16 mouse cellular contexts compared by ENCODE assay signal in the genomic region with DNA sequence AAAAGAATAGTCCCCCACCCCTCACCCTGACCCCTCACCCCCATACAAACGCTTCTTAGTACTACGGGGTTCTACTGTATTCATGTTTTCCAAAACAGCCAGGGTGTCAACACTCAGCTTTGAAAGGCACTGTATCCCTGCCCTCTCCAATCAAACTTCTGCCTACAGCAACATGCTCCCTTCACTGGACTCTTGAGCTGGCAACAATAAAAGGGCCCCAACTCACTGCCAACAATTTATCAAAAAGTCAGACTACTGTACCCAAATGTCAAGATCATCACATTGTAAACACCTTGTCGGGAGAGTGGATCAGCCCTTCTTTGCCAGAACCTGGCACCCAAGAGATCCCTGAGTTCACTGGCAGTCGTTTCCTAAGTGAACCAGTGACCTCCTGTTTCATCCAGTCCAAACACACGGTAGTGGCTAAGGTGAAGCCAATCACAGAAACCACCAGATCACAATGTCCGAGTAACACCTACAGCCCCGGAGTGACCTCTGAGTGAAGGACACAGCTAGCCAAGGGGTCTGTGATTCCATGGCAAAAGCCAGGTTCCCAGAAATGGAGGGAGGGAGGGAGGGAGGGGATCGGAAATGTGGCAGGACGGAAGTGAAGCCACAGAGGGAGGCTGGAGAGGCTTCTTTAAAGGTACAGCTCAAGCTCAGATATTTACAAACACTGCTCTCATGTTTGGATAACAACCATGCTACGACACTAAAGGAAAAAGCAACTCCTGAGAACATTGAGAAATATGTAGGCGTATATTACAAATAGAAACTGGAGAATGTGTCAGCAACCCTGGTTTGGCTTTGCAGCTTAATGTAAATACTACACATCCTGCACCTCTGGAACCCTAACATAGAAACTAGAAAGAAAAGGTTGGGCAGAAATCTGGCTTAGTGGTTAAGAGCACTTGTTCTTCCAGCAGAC. TPM values are rescaled to one million over a fixed set of nuclear protein-coding genes. Genes with fewer than 3 reads are reported as not detected.
DNase-seq lines count a peak whose midpoint lies in the region; ATAC-seq and TF ChIP-seq lines count a peak whose summit lies in the region.
"Had no signal": no experiment of that assay in that cellular context is flagged by ENCODE, and none has a peak within 500 bp of the region (broad histone marks: within the 10 kb centered on the region; RNA-seq: fewer than 3 reads in every experiment).

No protein-coding gene starts in this region.

- H3K27ac ChIP-seq in intestine, embryonic 15.5 days: no peak overlapping the region
- no peak overlapping the region for H3K27ac ChIP-seq in intestine, embryonic 16.5 days (ENCODE audit: low read length)
- H3K27ac ChIP-seq in lung, embryonic 15.5 days: peak overlapping the region; percentile 46
- H3K27ac ChIP-seq in stomach, postnatal 0 days (replicated peaks): peak overlapping the region; percentile 45
- H3K27ac ChIP-seq: limb, embryonic 15.5 days; midbrain, embryonic 13.5 days had no signal

- TF ChIP-seq POLR2A in lung, adult 2 months (IDR thresholded peaks at IDR 0.05; ENCODE audit: borderline replicate concordance, extremely low read depth, low read depth, low read length): no peak

- 56% methylated on average over 11 of the region's 11 CpGs for WGBS in intestine, embryonic 15.5 days
- WGBS in intestine, embryonic 16.5 days: 62% methylated on average over 11 of the region's 11 CpGs
- 38% methylated on average over 11 of the region's 11 CpGs for WGBS in lung, embryonic 15.5 days
- WGBS in lung, adult 2 months: 21% methylated on average over 11 of the region's 11 CpGs
- 50% methylated on average over 11 of the region's 11 CpGs for WGBS in stomach, postnatal 0 days

- DNase-seq in adrenal gland, adult 2 months: peak; percentile 31
- no peak for DNase-seq in adrenal gland, adult 8-10 months
- no peak for DNase-seq in lung, adult 2 months
- DNase-seq in stomach, postnatal 0 days (ENCODE audit: low spot score): no peak
- DNase-seq in spleen, postnatal 10 days (ENCODE audit: low spot score in 2 of 2): no peak
- DNase-seq: cerebellum, postnatal 36 days; gastrocnemius, postnatal 14 days; heart, postnatal 36 days; right cerebral cortex, postnatal 4 days had no signal

- H3K9ac ChIP-seq in intestine, embryonic 15.5 days: no peak overlapping the region
- H3K9ac ChIP-seq in intestine, embryonic 16.5 days (ENCODE audit: low read depth, low read length): no peak overlapping the region
- no peak overlapping the region for H3K9ac ChIP-seq in lung, embryonic 15.5 days
- no peak overlapping the region for H3K9ac ChIP-seq in stomach, postnatal 0 days (ENCODE audit: low read length)
- H3K9ac ChIP-seq: limb, embryonic 15.5 days; midbrain, embryonic 13.5 days had no signal

- no peaks in the 10 kb centered on the region for H3K9me3 ChIP-seq in intestine, embryonic 15.5 days
- no peaks in the 10 kb centered on the region for H3K9me3 ChIP-seq in intestine, embryonic 16.5 days (ENCODE audit: control insufficient read depth, low read length)
- H3K9me3 ChIP-seq in lung, embryonic 15.5 days: no peaks in the 10 kb centered on the region
- H3K9me3 ChIP-seq in stomach, postnatal 0 days (ENCODE audit: control insufficient read depth, low read length): no peaks in the 10 kb centered on the region
- H3K9me3 ChIP-seq: limb, embryonic 15.5 days; midbrain, embryonic 13.5 days had no signal

- H3K36me3 ChIP-seq in intestine, embryonic 15.5 days: 0 out of 2 replicates have a peak, but pooled peaks cover 2% of the 10 kb centered on the region
- peaks cover 3% of the 10 kb centered on the region for H3K36me3 ChIP-seq in intestine, embryonic 16.5 days (ENCODE audit: control insufficient read depth, insufficient read depth, low read length)
- no peaks in the 10 kb centered on the region for H3K36me3 ChIP-seq in lung, embryonic 15.5 days
- H3K36me3 ChIP-seq in stomach, postnatal 0 days (ENCODE audit: control insufficient read depth, insufficient read depth, low read length): no peaks in the 10 kb centered on the region; the same call in 1 of the 2 replicates
- H3K36me3 ChIP-seq: midbrain, embryonic 13.5 days had no signal

- H3K4me3 ChIP-seq in intestine, embryonic 15.5 days (replicated peaks): no peak overlapping the region
- no peak overlapping the region for H3K4me3 ChIP-seq in intestine, embryonic 16.5 days (ENCODE audit: low read length)
- H3K4me3 ChIP-seq in lung, embryonic 15.5 days: no peak overlapping the region
- H3K4me3 ChIP-seq in lung, adult 2 months (replicated peaks; ENCODE audit: extremely low read depth, low read depth, low read length): no peak overlapping the region
- no peak overlapping the region for H3K4me3 ChIP-seq in stomach, postnatal 0 days (ENCODE audit: low read depth, low read length)
- H3K4me3 ChIP-seq: limb, embryonic 15.5 days; midbrain, embryonic 13.5 days had no signal

- no peak for TF ChIP-seq CTCF in lung, adult 2 months (IDR thresholded peaks at IDR 0.05; ENCODE audit: insufficient read depth, low read length)
- no peak for TF ChIP-seq CTCF in stomach, postnatal 0 days (IDR thresholded peaks at IDR 0.05; ENCODE audit: low read depth)

- no peak for TF ChIP-seq EP300 in stomach, postnatal 0 days (optimal IDR thresholded peaks at IDR 0.05)

- H3K27me3 ChIP-seq in intestine, embryonic 15.5 days (replicated peaks): no peaks in the 10 kb centered on the region
- no peaks in the 10 kb centered on the region for H3K27me3 ChIP-seq in intestine, embryonic 16.5 days (replicated peaks; ENCODE audit: control insufficient read depth, insufficient read depth, low read length)
- no peaks in the 10 kb centered on the region for H3K27me3 ChIP-seq in lung, embryonic 15.5 days
- H3K27me3 ChIP-seq in stomach, postnatal 0 days (ENCODE audit: control insufficient read depth, insufficient read depth, low read length): no peaks in the 10 kb centered on the region
- H3K27me3 ChIP-seq: CH12.LX; limb, embryonic 15.5 days; midbrain, embryonic 13.5 days; Patski had no signal

- H3K4me1 ChIP-seq in intestine, embryonic 15.5 days (replicated peaks): peaks cover 17% of the 10 kb centered on the region
- H3K4me1 ChIP-seq in intestine, embryonic 16.5 days (ENCODE audit: control insufficient read depth, insufficient read depth, low read length): peaks cover 27% of the 10 kb centered on the region
- peaks cover 43% of the 10 kb centered on the region for H3K4me1 ChIP-seq in lung, embryonic 15.5 days
- peaks cover 31% of the 10 kb centered on the region for H3K4me1 ChIP-seq in lung, adult 2 months (ENCODE audit: control insufficient read depth, insufficient read depth, low read length)
- peaks cover 3% of the 10 kb centered on the region for H3K4me1 ChIP-seq in stomach, postnatal 0 days (replicated peaks; ENCODE audit: control insufficient read depth, insufficient read depth)

- H3K4me2 ChIP-seq in intestine, embryonic 15.5 days (replicated peaks): no peak overlapping the region
- H3K4me2 ChIP-seq in intestine, embryonic 16.5 days (ENCODE audit: low read depth, low read length): no peak overlapping the region
- no peak overlapping the region for H3K4me2 ChIP-seq in lung, embryonic 15.5 days
- H3K4me2 ChIP-seq in stomach, postnatal 0 days (replicated peaks; ENCODE audit: low read depth): no peak overlapping the region
- H3K4me2 ChIP-seq: limb, embryonic 15.5 days; midbrain, embryonic 13.5 days had no signal

- 0 out of 2 replicates have a peak, but pooled peaks have one; percentile 10 for ATAC-seq in intestine, embryonic 15.5 days
- ATAC-seq in intestine, embryonic 16.5 days: no peak
- ATAC-seq in lung, embryonic 15.5 days (ENCODE audit: borderline replicate concordance, extremely low read depth, low FRiP score, low TSS enrichment): no peak
- peak; percentile 27; the same call in 1 of the 2 replicates for ATAC-seq in stomach, postnatal 0 days (ENCODE audit: low FRiP score, low TSS enrichment)
- ATAC-seq: midbrain, embryonic 13.5 days; Patski had no signal

RNA-seq across cellular contexts. Expression of a gene that starts 48.2 kb away (rescaled TPM):
- 100 to 1,000 TPM; 240 to 258 TPM for total RNA-seq in adrenal gland, adult 2 months (2021)
- polyA plus RNA-seq in adrenal gland, adult 2 months (2012; rRNA removed): 245 and 268 TPM in 2 replicates
- total RNA-seq in adrenal gland, adult 8-10 months (2022): 100 to 1,000 TPM; 217 to 234 (median 223) TPM
- polyA plus RNA-seq in intestine, embryonic 15.5 days (2015; fragmentation: Nextera tagmentation; extraction: Ambion mirVana): 138 and 145 TPM in 2 replicates
- 115 and 131 TPM in 2 replicates for polyA plus RNA-seq in intestine, embryonic 16.5 days (2015; fragmentation: Nextera tagmentation; extraction: Ambion mirVana)
- 136 and 146 TPM in 2 replicates for polyA plus RNA-seq in lung, embryonic 15.5 days (2015; fragmentation: Nextera tagmentation; extraction: Ambion mirVana)
- polyA plus RNA-seq in lung, adult 2 months (2012; rRNA removed): 208 and 282 TPM in 2 replicates
- polyA plus RNA-seq in stomach, postnatal 0 days (2015; fragmentation: Nextera tagmentation; extraction: Ambion mirVana): 122 and 123 TPM in 2 replicates

RNA-seq across cellular contexts. Expression of a gene that starts 59.2 kb away (rescaled TPM):
- total RNA-seq in adrenal gland, adult 2 months (2021): under 1 TPM; 0.23 to 0.24 TPM
- polyA plus RNA-seq in adrenal gland, adult 2 months (2012; rRNA removed): 0.17 and 0.21 TPM in 2 replicates
- under 1 TPM; 0.17 to 0.42 (median 0.35) TPM for total RNA-seq in adrenal gland, adult 8-10 months (2022)
- 0.01 TPM in 2 replicates for polyA plus RNA-seq in intestine, embryonic 15.5 days (2015; fragmentation: Nextera tagmentation; extraction: Ambion mirVana)
- polyA plus RNA-seq in intestine, embryonic 16.5 days (2015; fragmentation: Nextera tagmentation; extraction: Ambion mirVana): 0.01 TPM in 1 of 2 replicates, not detected in the other
- polyA plus RNA-seq in lung, embryonic 15.5 days (2015; fragmentation: Nextera tagmentation; extraction: Ambion mirVana): 0.02 and 0.03 TPM in 2 replicates
- polyA plus RNA-seq in lung, adult 2 months (2012; rRNA removed): 0.08 and 0.09 TPM in 2 replicates
- polyA plus RNA-seq in stomach, postnatal 0 days (2015; fragmentation: Nextera tagmentation; extraction: Ambion mirVana): 0.02 TPM in 2 replicates

Comparison
In these comparisons a context has a peak if more than half of its experiments do, and no peak if none do; other contexts are left out.
1. ATAC-seq: peak in intestine, embryonic 15.5 days (single experiment) and stomach, postnatal 0 days (single experiment); none in intestine, embryonic 16.5 days (single experiment) and lung, embryonic 15.5 days (single experiment).
2. H3K27ac ChIP-seq: peak in lung, embryonic 15.5 days (single experiment) and stomach, postnatal 0 days (single experiment); none in intestine, embryonic 15.5 days (single experiment) and intestine, embryonic 16.5 days (single experiment).